Mouse (Mus musculus): Measurements from ENCODE around the gene Rab38.

DNA sequence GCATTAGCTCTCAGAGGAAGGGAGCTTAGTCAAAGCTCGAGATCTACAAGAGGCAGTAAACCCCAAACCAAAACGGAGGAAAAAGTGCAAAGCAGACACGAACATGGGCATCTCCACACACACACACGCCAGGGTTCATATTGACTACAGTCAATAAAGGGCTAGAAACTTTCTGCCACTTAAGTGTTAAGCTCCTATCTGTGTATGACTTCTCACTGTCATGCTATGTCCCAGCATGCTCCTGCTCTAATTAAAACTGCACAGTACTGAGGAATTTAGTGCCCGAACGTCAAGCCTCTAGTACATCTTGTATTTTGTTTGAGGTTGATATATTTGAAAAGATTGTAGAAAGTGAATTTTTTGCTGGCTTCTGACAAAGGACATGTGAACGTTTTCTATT lies 52.6 kb downstream of the Rab38 start:
- no peak for TF ChIP-seq CTCF (IDR thresholded peaks at IDR 0.05; ENCODE audit: low read depth, low read length)
- no peak for TF ChIP-seq POLR2A (IDR thresholded peaks at IDR 0.05; ENCODE audit: borderline replicate concordance, low read depth, low read length)

Data from bone marrow macrophage, adult 2 months (primary cell).